Mouse (Mus musculus): ENCODE data around the gene Abca8b. TPM values are rescaled to one million over a fixed set of nuclear protein-coding genes. Genes with fewer than 3 reads are reported as not detected.
A peak's percentile ranks its signal among the peaks of the same experiment; 100 is the strongest.
"Not testable (repeated sequence)": the region's sequence is repeated elsewhere in the genome, so short reads cannot be mapped to it uniquely, and the experiment has no call there.

Abca8b gene
- polyA plus RNA-seq, 1 experiment: 2.1 TPM

DNA sequence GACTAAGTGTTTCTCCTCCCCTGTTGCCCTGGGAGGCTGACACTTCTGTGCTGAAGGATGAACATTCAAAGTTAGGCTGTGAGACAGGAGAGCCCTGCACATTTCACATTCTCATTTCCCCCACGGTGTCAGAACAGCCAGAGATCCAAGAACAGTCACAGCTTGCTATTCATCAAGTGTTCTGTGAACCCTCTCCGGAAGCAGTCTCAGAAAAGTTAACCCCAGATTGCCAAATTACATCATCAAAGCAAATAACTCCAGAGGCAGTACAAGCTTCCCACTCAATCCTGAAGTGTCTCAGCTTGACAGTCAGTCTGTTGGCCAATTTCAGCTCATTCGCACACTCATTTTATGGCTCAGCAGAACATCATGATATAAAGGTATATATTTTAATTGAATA lies 632 bp downstream of the Abca8b start:
- H3K79me2 ChIP-seq (ENCODE audit: control insufficient read depth, insufficient read depth): no peaks in the 10 kb centered on the region
- no peaks in the 10 kb centered on the region for H3K27me3 ChIP-seq (ENCODE audit: control insufficient read depth, insufficient read depth, insufficient read length)
- H3ac ChIP-seq (ENCODE audit: control insufficient read depth, insufficient read length): no peak overlapping the region
- peak overlapping the region; percentile 88 for H3K4me2 ChIP-seq (ENCODE audit: low read depth)
- H3K36me3 ChIP-seq (ENCODE audit: control insufficient read depth, insufficient read depth): no peaks in the 10 kb centered on the region
- H3K4me3 ChIP-seq: peak overlapping the region; percentile 33
- TF ChIP-seq MYOD1 (IDR thresholded peaks at IDR 0.05; ENCODE audit: control insufficient read depth in 1 of 3, insufficient read length in 2 of 3, low read depth in 2 of 3) (no peak), SRF (IDR thresholded peaks at IDR 0.05; ENCODE audit: control insufficient read depth, insufficient read length, low read depth) (no peak), POLR2A (IDR thresholded peaks at IDR 0.05; ENCODE audit: insufficient read length, low read depth) (no peak), MAX (IDR thresholded peaks at IDR 0.05; ENCODE audit: low read depth) (no peak), POLR2AphosphoS2 (IDR thresholded peaks at IDR 0.05; ENCODE audit: insufficient read length, low read depth) (no peak), CEBPB (IDR thresholded peaks at IDR 0.05; ENCODE audit: insufficient read depth, poor library complexity, severe bottlenecking) (peak; percentile 50; the same call in 1 of the 2 replicates), REST (IDR thresholded peaks at IDR 0.05; ENCODE audit: insufficient read depth, insufficient read length) (no peak), MYOG (IDR thresholded peaks at IDR 0.05; ENCODE audit: control insufficient read depth in 1 of 3, insufficient read depth in 1 of 3, insufficient read length in 2 of 3, low read depth in 2 of 3) (no peak)

GRCm38 (mm10) chr11:109994014-109994413 lies 1.6 kb downstream of the Abca8b start:
- H3K79me2 ChIP-seq (ENCODE audit: control insufficient read depth, insufficient read depth): no peaks in the 10 kb centered on the region
- no peak for TF ChIP-seq USF1 (IDR thresholded peaks at IDR 0.05; ENCODE audit: low read depth)
- no peak for TF ChIP-seq CEBPB (IDR thresholded peaks at IDR 0.05; ENCODE audit: insufficient read depth, poor library complexity, severe bottlenecking)
- no peaks in the 10 kb centered on the region for H3K36me3 ChIP-seq (ENCODE audit: control insufficient read depth, insufficient read depth)
- no peak overlapping the region for H3ac ChIP-seq (ENCODE audit: control insufficient read depth, insufficient read length)
- H3K4me3 ChIP-seq: peak overlapping the region; percentile 33
- no peaks in the 10 kb centered on the region for H3K27me3 ChIP-seq (ENCODE audit: control insufficient read depth, insufficient read depth, insufficient read length)
- H3K4me2 ChIP-seq (ENCODE audit: low read depth): peak overlapping the region; percentile 88

DNA sequence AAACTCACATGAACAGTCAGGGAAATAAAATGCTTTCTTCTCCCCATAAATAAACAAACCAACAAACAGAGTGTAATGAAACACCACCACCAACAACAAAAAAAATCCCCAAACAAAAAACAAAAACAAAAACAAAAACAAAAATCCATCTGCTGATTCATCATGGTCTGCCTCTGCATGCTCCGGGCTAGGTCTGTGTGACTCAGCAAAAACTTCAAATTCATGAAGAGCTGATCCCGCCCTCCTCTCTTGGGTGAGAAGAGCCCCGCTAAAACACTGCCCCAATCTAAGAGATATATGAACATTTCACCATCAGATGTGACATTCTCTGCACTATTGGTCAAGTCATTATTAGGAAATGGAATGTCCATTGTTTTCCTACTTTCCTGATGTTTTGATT lies 4.4 kb downstream of the Abca8b start:
- Histone ChIP-seq H3ac (ENCODE audit: control insufficient read depth, insufficient read length) (no peak overlapping the region), H3K27me3 (ENCODE audit: control insufficient read depth, insufficient read depth, insufficient read length) (no peaks in the 10 kb centered on the region), H3K4me3 (no peak overlapping the region), H3K79me2 (ENCODE audit: control insufficient read depth, insufficient read depth) (no peaks in the 10 kb centered on the region), H3K4me2 (ENCODE audit: low read depth) (peak overlapping the region; percentile 35), H3K36me3 (ENCODE audit: control insufficient read depth, insufficient read depth) (no peaks in the 10 kb centered on the region)
- TF ChIP-seq MAX (IDR thresholded peaks at IDR 0.05; ENCODE audit: low read depth) (no peak), E2F4 (IDR thresholded peaks at IDR 0.05; ENCODE audit: insufficient read depth) (no peak), TCF12 (IDR thresholded peaks at IDR 0.05; ENCODE audit: insufficient read depth, poor library complexity, severe bottlenecking) (no peak)

DNA sequence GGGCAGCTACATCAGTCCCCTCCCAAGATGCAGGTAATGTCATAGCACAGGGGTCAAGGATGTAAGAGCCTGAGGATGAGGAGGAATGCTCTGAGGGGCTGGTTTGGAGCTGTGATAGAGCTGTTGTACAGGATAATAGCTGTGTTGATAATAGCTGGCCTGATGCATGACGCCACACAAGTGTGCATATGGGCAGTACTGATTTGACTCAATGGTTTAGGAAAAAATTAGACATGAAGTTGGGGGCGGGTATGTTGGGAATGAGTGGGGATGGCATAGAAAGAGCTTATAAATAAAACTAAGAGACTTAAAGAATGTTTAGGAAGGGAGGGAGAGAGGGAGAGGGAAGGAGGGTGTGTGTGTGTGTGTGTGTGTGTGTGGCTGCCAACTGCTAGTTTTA lies 5.4 kb downstream of the Abca8b start:
- Histone ChIP-seq H3K4me2 (ENCODE audit: low read depth) (no peak overlapping the region), H3K79me2 (ENCODE audit: control insufficient read depth, insufficient read depth) (no peaks in the 10 kb centered on the region), H3K4me3 (no peak overlapping the region), H3K36me3 (ENCODE audit: control insufficient read depth, insufficient read depth) (no peaks in the 10 kb centered on the region), H3ac (ENCODE audit: control insufficient read depth, insufficient read length) (no peak overlapping the region), H3K27me3 (ENCODE audit: control insufficient read depth, insufficient read depth, insufficient read length) (no peaks in the 10 kb centered on the region)
- TF ChIP-seq MYOD1 (IDR thresholded peaks at IDR 0.05; ENCODE audit: control insufficient read depth in 1 of 3, insufficient read length in 2 of 3, low read depth in 2 of 3): no peak
- TF ChIP-seq TCF12 (IDR thresholded peaks at IDR 0.05; ENCODE audit: insufficient read depth, poor library complexity, severe bottlenecking): no peak
- TF ChIP-seq MAX (IDR thresholded peaks at IDR 0.05; ENCODE audit: low read depth): no peak
- TF ChIP-seq E2F4 (IDR thresholded peaks at IDR 0.05; ENCODE audit: insufficient read depth): no peak
- TF ChIP-seq TCF3 (IDR thresholded peaks at IDR 0.05; ENCODE audit: insufficient read length, low read depth): no peak
- TF ChIP-seq CEBPB (IDR thresholded peaks at IDR 0.05; ENCODE audit: insufficient read depth, poor library complexity, severe bottlenecking): no peak
- TF ChIP-seq USF1 (IDR thresholded peaks at IDR 0.05; ENCODE audit: low read depth): no peak
- TF ChIP-seq REST (IDR thresholded peaks at IDR 0.05; ENCODE audit: insufficient read depth, insufficient read length): no peak
- TF ChIP-seq POLR2A (IDR thresholded peaks at IDR 0.05; ENCODE audit: insufficient read length, low read depth): no peak
- no peak for TF ChIP-seq POLR2AphosphoS2 (IDR thresholded peaks at IDR 0.05; ENCODE audit: insufficient read length, low read depth)
- TF ChIP-seq MYOG (IDR thresholded peaks at IDR 0.05; ENCODE audit: control insufficient read depth in 1 of 3, insufficient read depth in 1 of 3, insufficient read length in 2 of 3, low read depth in 2 of 3): no peak
- no peak for TF ChIP-seq SRF (IDR thresholded peaks at IDR 0.05; ENCODE audit: control insufficient read depth, insufficient read length, low read depth)

- Histone ChIP-seq H3K79me2 (ENCODE audit: control insufficient read depth, insufficient read depth) (no peaks in the 10 kb centered on the region), H3ac (ENCODE audit: control insufficient read depth, insufficient read length) (no peak overlapping the region), H3K4me3 (no peak overlapping the region), H3K27me3 (ENCODE audit: control insufficient read depth, insufficient read depth, insufficient read length) (no peaks in the 10 kb centered on the region), H3K36me3 (ENCODE audit: control insufficient read depth, insufficient read depth) (no peaks in the 10 kb centered on the region), H3K4me2 (ENCODE audit: low read depth) (no peak overlapping the region)
- no peak for TF ChIP-seq TCF3 (IDR thresholded peaks at IDR 0.05; ENCODE audit: insufficient read length, low read depth)
- TF ChIP-seq POLR2A (IDR thresholded peaks at IDR 0.05; ENCODE audit: insufficient read length, low read depth): no peak
- TF ChIP-seq TCF12 (IDR thresholded peaks at IDR 0.05; ENCODE audit: insufficient read depth, poor library complexity, severe bottlenecking): no peak
- no peak for TF ChIP-seq E2F4 (IDR thresholded peaks at IDR 0.05; ENCODE audit: insufficient read depth)
- TF ChIP-seq USF1 (IDR thresholded peaks at IDR 0.05; ENCODE audit: low read depth): no peak
These were observed 7.5 kb downstream of the Abca8b start for GRCm38 (mm10) chr11:109988164-109988563.

DNA sequence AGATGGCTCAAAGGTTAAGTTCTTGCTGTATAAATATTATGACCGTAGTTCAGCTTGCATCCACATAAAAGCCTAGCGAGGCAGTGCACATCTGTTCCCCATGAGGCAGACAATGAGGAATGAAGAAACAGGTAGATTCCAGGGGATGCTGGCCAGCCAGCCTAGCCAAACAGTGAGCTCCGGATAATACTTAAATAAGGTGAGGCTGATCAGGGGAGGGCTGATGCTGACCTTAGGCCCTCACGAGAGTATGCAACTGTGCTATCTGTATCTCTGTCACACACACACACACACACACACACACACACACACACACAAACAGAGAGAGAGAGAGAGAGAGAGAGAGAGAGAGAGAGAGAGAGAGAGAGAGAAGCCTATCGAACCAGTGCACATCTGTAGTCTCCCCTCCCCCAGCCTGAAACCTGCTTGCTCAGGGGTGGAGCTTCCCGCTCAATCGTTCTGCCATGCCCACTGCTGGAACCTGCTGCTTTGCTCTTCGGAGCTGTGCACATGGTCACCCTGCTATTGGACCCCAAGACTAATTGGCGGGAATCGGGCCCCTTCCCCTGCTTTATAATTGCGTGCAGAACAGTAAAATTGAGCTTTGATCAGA lies 8.1 kb downstream of the Abca8b start:
- not testable (repeated sequence) for H3K4me3 ChIP-seq

More for the DNA sequence above, 8.1 kb downstream of the Abca8b start:
- not testable (repeated sequence) for H3K79me2 ChIP-seq (ENCODE audit: control insufficient read depth, insufficient read depth); H3K4me2 ChIP-seq (ENCODE audit: low read depth); H3K36me3 ChIP-seq (ENCODE audit: control insufficient read depth, insufficient read depth); H3K27me3 ChIP-seq (ENCODE audit: control insufficient read depth, insufficient read depth, insufficient read length); H3ac ChIP-seq (ENCODE audit: control insufficient read depth, insufficient read length)

All from myocyte (in vitro differentiated cells).